Mouse (Mus musculus) induced T-regulatory cell, adult 2 months (primary cell): Measurements from ENCODE around the gene Surf4.
"Not testable (repeated sequence)": the region's sequence is repeated elsewhere in the genome, so short reads cannot be mapped to it uniquely, and the experiment has no call there.

Experiments used
- DNase-seq: peaks from one replicate; pipeline ENCODE4 v3.0.0-alpha.2; 2012; ENCODE audit warnings: low read depth

Surf4 gene

DNA sequence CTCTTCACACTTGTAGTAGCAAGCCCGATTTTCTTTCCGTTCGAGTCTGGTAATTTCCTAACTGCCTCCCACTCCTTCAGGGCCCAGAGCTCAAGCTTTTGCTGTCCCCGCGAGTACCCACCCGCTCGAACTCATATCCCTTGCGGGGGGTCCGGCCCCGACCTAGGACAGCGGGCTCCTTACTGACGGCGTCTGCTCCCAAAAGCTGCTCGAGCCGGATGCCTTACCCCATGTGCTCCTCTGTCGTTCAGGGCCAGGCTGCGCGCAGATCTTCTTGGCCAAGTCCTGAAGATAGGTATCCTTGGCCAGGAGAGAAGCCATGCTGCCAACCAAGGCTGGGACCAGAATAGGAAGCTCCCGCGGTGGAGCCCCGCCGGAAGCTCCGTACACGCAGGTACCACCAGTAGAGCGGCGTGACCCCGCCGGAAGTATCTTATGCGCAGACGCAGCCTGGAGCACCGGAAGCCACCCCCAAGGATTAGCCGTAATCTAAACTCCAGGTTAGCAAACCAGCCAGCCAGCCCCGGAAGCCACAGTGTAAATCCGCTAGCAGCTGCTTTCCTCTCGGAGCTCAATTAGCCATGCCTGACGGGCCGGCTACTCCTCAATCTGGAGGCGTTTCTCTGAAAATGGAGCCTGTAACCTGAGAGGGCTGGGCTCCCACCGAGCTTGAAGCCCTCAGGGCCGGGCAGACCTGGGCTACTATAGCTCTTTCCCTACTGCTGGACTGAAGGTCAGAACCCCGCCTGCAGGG is 31.1 kb downstream of the Surf4 start, which contains the start of gene Surf6:
Gene Surf6, minus strand, starts transcription at position 413 of the 754 bp plus-strand sequence.
- peak; percentile 98 for DNase-seq

DNA sequence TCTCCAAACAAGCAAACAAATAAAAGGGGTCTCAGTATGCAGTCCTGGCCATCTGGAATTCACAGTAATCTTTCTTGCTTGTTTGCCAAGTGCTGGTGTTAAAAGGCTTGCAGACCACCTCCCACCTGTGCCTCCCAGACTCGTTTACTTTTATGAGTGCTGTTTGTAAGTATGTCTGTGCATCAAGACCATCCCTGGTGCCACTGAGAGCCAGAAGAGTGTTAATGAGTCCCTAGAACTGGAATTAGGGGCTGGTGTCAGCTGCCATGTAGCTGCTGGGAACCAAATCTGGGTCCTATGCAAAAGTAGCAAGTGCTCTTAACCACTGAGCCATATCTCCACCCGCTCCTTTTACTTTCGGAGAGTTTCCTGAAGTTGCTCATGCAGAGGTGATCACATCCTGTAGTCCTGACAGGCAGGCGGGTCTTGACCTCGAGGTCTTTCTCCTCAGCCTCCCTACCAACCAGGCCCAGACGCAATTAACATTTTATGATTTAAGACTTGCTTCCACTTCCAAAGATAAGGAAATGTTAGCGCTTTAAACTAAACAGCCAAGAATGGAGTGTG is 31.8 kb downstream of the Surf4 start:
- no peak for DNase-seq

DNA sequence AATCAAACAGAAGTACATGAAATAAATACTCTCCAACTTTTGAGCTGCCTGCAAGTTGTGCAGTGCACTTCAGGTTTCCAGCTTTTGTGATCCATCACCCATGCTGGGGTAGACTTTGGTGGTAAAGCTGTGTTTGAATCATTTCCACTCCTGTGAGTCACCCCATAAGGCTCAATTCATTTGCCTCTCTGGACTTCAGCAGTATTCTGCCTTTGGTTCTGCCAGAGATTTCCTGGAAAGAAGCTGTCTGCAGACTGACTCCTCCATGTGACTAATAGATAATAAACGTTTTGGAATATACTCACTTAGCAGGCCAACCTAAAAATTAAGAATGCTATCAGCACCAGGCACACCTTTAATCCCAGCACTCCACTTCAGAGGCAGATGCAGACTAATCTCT is 33.0 kb downstream of the Surf4 start:
- DNase-seq: no peak

DNA sequence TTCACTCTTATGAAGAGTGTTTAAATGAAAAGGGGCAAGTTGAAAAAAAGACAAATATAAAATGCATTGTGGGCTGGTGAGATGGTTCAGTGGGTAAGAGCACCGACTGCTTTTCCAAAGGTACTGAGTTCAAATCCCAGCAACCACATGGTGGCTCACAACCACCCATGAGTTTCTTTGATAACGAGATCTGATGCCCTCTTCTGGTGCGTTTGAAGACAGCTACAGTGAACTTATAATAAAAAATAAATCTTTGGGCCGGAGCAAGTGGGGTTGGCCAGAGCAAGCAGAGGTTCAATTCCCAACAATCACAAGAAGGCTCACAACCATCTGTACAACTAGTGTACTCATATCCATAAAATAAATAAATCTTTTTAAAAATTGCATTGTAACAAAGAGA is 37.8 kb downstream of the Surf4 start:
- no peak for DNase-seq

DNA sequence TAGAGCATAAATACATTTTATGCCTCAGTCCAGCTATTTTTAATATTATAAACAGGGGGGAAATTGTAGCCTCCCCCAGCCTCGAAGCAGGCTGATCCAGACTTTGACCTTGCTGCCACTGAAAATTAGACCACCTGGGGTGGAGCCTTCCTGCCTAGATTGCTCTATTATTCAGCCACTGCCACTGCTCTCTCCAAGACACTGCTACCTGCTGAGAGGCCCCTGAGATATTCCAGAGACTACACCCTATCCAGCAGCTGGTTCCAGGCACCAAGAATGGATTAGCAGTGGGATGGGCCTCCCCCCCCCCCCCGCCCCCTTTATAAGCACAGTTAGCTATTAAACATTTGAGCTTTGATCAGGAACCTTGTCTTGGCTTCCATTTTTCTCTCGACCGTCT is 47.6 kb downstream of the Surf4 start:
- DNase-seq: not testable (repeated sequence)

DNA sequence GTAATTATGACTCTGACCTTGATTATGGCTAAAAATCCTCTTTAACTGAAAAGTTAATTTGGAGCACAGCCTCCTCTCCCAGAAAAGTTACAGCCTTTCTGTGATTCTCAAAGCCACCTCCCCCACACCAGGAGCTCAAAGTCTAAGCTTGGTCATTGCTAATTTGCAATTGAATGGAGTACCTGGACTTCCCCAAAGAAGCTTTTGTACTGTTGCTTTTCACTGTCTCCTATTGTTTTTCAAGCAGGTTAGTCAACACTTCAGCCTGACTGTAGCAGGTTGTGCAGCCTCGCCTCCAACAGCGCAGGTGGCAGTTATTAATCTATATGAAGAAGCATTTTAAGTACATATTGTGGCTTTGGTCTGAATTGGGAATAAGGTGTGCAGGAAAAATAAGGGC is 48.2 kb downstream of the Surf4 start:
- not testable (repeated sequence) for DNase-seq

DNA sequence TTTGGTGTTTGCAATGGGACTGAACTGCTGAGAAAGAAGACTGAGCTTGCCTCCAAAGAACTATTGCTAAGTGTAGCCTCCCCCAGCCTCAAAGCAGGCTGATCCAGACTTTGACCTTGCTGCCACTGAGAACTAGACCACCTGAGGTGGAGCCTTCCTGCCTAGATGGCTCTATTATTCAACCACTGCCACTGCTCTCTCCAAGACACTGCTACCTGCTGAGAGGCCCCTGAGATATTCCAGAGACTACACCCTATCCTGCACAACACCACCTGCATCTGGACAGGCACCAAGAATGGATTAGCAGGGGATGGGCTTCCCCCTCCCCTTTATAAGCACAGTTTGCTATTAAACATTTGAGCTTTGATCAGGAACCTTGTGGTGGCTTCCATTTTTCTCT is 55.2 kb downstream of the Surf4 start:
- no peak for DNase-seq

DNA sequence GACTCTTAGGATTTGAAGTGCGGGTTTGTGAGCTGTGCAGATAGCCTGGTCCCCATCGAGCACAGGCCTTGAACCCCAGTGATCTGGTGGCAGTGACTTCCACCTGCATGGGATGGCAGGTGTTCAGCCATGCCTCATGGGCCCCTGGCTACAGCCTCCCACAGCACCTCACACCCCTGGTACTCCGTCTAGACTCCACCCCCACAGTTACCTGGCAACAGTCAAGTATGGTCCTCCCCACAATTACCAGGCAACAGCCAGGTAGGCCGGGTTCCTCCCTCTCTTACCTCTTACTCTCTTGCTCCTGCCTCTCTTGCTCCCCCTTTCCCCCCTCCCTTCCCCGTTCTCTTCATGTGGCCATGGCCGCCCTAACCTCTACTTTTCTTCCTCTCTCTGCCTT is 63.1 kb downstream of the Surf4 start:
- no peak for DNase-seq
